In the genomic region with DNA sequence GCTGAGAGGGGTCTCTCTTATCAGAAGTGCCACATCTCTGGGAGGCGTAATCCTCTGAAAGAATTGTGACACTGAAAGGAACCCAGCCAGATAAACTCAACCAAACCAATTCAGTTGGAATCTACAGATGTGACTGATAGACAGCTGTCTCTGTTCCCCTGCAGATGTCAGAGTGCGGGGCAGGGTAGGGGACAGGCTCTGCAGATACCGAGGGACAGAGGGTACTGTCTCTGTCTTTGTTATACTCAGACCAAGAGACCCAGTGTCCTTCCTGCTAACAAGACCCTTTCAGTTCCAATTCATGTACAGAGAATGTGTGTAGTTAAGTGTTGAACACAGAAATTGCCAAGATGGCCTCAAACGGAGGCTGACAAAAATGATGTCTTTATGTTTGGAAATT, we compare ENCODE assay signal across 21 mouse cellular contexts. TPM values are rescaled to one million over a fixed set of nuclear protein-coding genes. Genes with fewer than 3 reads are reported as not detected.
DNase-seq lines count a peak whose midpoint lies in the region; TF ChIP-seq lines count a peak whose summit lies in the region.
"Had no signal": no experiment of that assay in that cellular context is flagged by ENCODE, and none has a peak within 500 bp of the region (broad histone marks: within the 10 kb centered on the region; RNA-seq: fewer than 3 reads in every experiment).

No protein-coding gene starts in this region.

- TF ChIP-seq POLR2A in cortical plate, adult 2 months (IDR thresholded peaks at IDR 0.05; ENCODE audit: extremely low read depth, insufficient read depth, low read length): no peak
- TF ChIP-seq POLR2A in cerebellum, adult 2 months (IDR thresholded peaks at IDR 0.05; ENCODE audit: borderline replicate concordance, insufficient read depth, low read length): no peak

- H3K4me3 ChIP-seq in layer of hippocampus, adult 2 months: no peak overlapping the region
- no peak overlapping the region for H3K4me3 ChIP-seq in left cerebral cortex, adult 2 months
- no peak overlapping the region for H3K4me3 ChIP-seq in cortical plate, adult 2 months (ENCODE audit: insufficient read depth, low read length)
- H3K4me3 ChIP-seq in cerebellum, adult 2 months (replicated peaks; ENCODE audit: insufficient read depth, low read depth, low read length): no peak overlapping the region
- H3K4me3 ChIP-seq: embryonic facial prominence, embryonic 10.5 days; embryonic facial prominence, embryonic 12.5 days; forebrain, embryonic 13.5 days; forebrain, embryonic 15.5 days had no signal

- H3K4me1 ChIP-seq in cortical plate, adult 2 months (ENCODE audit: control insufficient read depth, insufficient read depth, low read length): peaks cover 20% of the 10 kb centered on the region
- H3K4me1 ChIP-seq in cerebellum, adult 2 months (ENCODE audit: control insufficient read depth, insufficient read depth, low read length): 0 out of 2 replicates have a peak, but pooled peaks cover 3% of the 10 kb centered on the region
- H3K4me1 ChIP-seq: embryonic facial prominence, embryonic 10.5 days; embryonic facial prominence, embryonic 12.5 days; forebrain, embryonic 13.5 days; forebrain, embryonic 15.5 days had no signal

- peak overlapping the region; percentile 92 for H3K27ac ChIP-seq in layer of hippocampus, adult 2 months
- peak overlapping the region; percentile 64 for H3K27ac ChIP-seq in left cerebral cortex, adult 2 months
- peak overlapping the region; percentile 48; the same call in 1 of the 2 replicates for H3K27ac ChIP-seq in cortical plate, adult 2 months (ENCODE audit: insufficient read depth, low read length)
- H3K27ac ChIP-seq in cerebellum, adult 2 months (ENCODE audit: insufficient read depth, low read length): no peak overlapping the region
- H3K27ac ChIP-seq: embryonic facial prominence, embryonic 10.5 days; embryonic facial prominence, embryonic 12.5 days; forebrain, embryonic 13.5 days; forebrain, embryonic 15.5 days had no signal

- no peak for TF ChIP-seq CTCF in layer of hippocampus, adult 2 months (conservative IDR thresholded peaks at IDR 0.05)
- TF ChIP-seq CTCF in left cerebral cortex, adult 2 months (IDR thresholded peaks at IDR 0.05): no peak
- TF ChIP-seq CTCF in cortical plate, adult 2 months (IDR thresholded peaks at IDR 0.05; ENCODE audit: extremely low read depth, insufficient read depth, low read length): no peak
- TF ChIP-seq CTCF in cerebellum, adult 2 months (IDR thresholded peaks at IDR 0.05; ENCODE audit: borderline replicate concordance, insufficient read depth, low read depth, low read length): no peak

- no peak for DNase-seq in layer of hippocampus, adult 2 months (ENCODE audit: low spot score in 2 of 2)
- DNase-seq in layer of hippocampus, postnatal 10 days (ENCODE audit: low spot score in 2 of 2): no peak
- DNase-seq in left cerebral cortex, adult 2 months (ENCODE audit: extremely low spot score in 1 of 2, low spot score in 2 of 2): no peak
- no peak for DNase-seq in left cerebral cortex, postnatal 14 days (ENCODE audit: low spot score in 2 of 2)
- peak; percentile 60 for DNase-seq in brain, adult 2 months (ENCODE audit: low read depth, low spot score)
- DNase-seq in cerebellum, adult 2 months: no peak
- DNase-seq: adrenal gland, adult 2 months; adrenal gland, postnatal 10 days; adrenal gland, postnatal 25 days; cerebellum, adult 11-12 months; cerebellum, adult 8-10 months; cerebellum, adult 9-11 months; cerebellum, postnatal 14 days; cerebellum, postnatal 36 days; forebrain, postnatal 0 days had no signal

- 84% methylated on average over 4 of the region's 4 CpGs for WGBS in cerebellum, adult 2 months

- no peaks in the 10 kb centered on the region for H3K27me3 ChIP-seq in cerebellum, adult 2 months (ENCODE audit: control insufficient read depth, insufficient read depth, low read length)
- H3K27me3 ChIP-seq: embryonic facial prominence, embryonic 12.5 days; forebrain, embryonic 15.5 days had no signal

- intact Hi-C loops in left cerebral cortex, adult 2 months (cut with DNase I): no loop called here
- intact Hi-C loops in left cerebral cortex, postnatal 14 days (cut with DNase I): no loop called here

RNA-seq across cellular contexts. Expression of a gene that starts 6.4 kb away (rescaled TPM):
- 100 to 1,000 TPM; 248 to 257 TPM for total RNA-seq in layer of hippocampus, adult 2 months (2021)
- total RNA-seq in layer of hippocampus, postnatal 10 days (2021): 10 to 100 TPM; 68.7 to 73.4 TPM
- 100 to 1,000 TPM; 456 to 474 TPM for total RNA-seq in left cerebral cortex, adult 2 months (2021)
- total RNA-seq in left cerebral cortex, postnatal 14 days (2021): 100 to 1,000 TPM; 299 to 313 TPM
- polyA plus RNA-seq in cortical plate, adult 2 months (2012; rRNA removed): 315 and 333 TPM in 2 replicates
- polyA plus RNA-seq in cerebellum, adult 2 months (2012; rRNA removed): 32.2 and 39.7 TPM in 2 replicates
- total RNA-seq: MEL had no signal
